Mouse (Mus musculus) heart, embryonic 16.5 days (tissue): ENCODE measurements around the gene Sgms1. TPM values are rescaled to one million over a fixed set of nuclear protein-coding genes. Genes with fewer than 3 reads are reported as not detected.

ENCODE experiments used
- ATAC-seq: fragments of 200-750 bp; cut with Nextera tagmentation; replicated peaks from 2 replicates; pipeline ENCODE4 v1.8.0; 2017; ENCODE audit warnings: moderate number of reproducible peaks; ENCODE audit not compliant: insufficient read depth, low FRiP score; ENCODE audit errors: extremely low read depth
- H3K27ac ChIP-seq: fragments of 300-500 bp; sonication (generic); 2 replicates; pipeline ENCODE4 v1.5.1; 2014; ENCODE audit warnings: mild to moderate bottlenecking, low read length, control low read depth, moderate library complexity
- H3K27me3 ChIP-seq: fragments of 300-500 bp; sonication (generic); 2 replicates; pipeline ENCODE4 v1.6.1; 2014; ENCODE audit warnings: low read length, mixed read lengths; ENCODE audit not compliant: control insufficient read depth, insufficient read depth
- H3K36me3 ChIP-seq: fragments of 300-500 bp; sonication (generic); 2 replicates; pipeline ENCODE4 v1.6.1; 2014; ENCODE audit not compliant: control insufficient read depth, insufficient read depth
- H3K4me1 ChIP-seq: fragments of 300-500 bp; sonication (generic); 2 replicates; pipeline ENCODE4 v1.6.1; 2014; ENCODE audit warnings: low read length, mixed read lengths; ENCODE audit not compliant: control insufficient read depth, insufficient read depth
- H3K4me2 ChIP-seq: fragments of 300-500 bp; sonication (generic); 2 replicates; pipeline ENCODE4 v1.6.1; 2014; ENCODE audit warnings: low read depth, mild to moderate bottlenecking, control low read depth, low read length
- H3K4me3 ChIP-seq: fragments of 300-500 bp; sonication (generic); 2 replicates; pipeline ENCODE4 v1.5.1; 2014; ENCODE audit warnings: mild to moderate bottlenecking, control low read depth, low read length
- H3K9ac ChIP-seq: fragments of 300-500 bp; sonication (generic); 2 replicates; pipeline ENCODE4 v1.6.1; 2014; ENCODE audit warnings: low read length, control low read depth
- H3K9me3 ChIP-seq: fragments of 300-500 bp; sonication (generic); replicated peaks from 2 replicates; pipeline ENCODE4 v1.6.1; 2016; ENCODE audit warnings: low read length; ENCODE audit not compliant: control insufficient read depth
- WGBS: fragments of 180-500 bp; shearing (Covaris S2); extraction: QIAGEN DNeasy Blood & Tissue Kit; methylation state at CpG from one replicate; pipeline ENCODE4 v1.1.7; 2014; 5-methylcytosine and 5-hydroxymethylcytosine counted together
- polyA plus RNA-seq: library from polyadenylated mRNA; unstranded; fragments of >200 nt; fragmentation: Nextera tagmentation; extraction: Ambion mirVana; gene quantifications from 2 replicates; pipeline ENCODE4 v1.2.1, GENCODE M21; 2015

The Sgms1 gene
- polyA plus RNA-seq, 1 experiment from 2014 or later: 40.1 TPM

DNA sequence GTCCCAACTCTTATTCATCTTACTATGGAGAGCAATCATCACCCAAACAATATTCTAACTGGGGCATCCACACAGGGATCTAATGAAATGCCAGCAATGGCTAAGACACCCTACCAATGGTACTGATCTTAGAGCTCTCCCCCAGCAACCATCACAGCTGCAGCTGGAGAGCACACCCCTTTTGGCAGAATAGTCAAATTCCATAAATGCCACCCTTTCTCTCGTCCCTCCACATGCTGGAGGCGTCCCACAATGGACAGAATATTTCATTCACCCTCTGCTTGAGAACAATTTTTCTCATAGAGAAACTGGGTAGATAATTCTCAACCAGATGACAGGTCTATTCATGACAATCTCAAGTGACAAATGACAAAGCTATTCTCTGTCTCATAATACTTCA, 48.4 kb downstream of the Sgms1 start:
- Histone ChIP-seq H3K9ac (no peak overlapping the region; the same call in 1 of the 2 replicates), H3K4me1 (peaks cover 64% of the 10 kb centered on the region), H3K36me3 (no peaks in the 10 kb centered on the region), H3K4me2 (peak overlapping the region; percentile 42; the same call in 1 of the 2 replicates), H3K27ac (peak overlapping the region; percentile 74), H3K9me3 (no peaks in the 10 kb centered on the region), H3K27me3 (no peaks in the 10 kb centered on the region), H3K4me3 (no peak overlapping the region)
- ATAC-seq: peak; percentile 47; the same call in 1 of the 2 replicates
- 10% methylated on average over 2 of the region's 2 CpGs for whole genome bisulfite sequencing

DNA sequence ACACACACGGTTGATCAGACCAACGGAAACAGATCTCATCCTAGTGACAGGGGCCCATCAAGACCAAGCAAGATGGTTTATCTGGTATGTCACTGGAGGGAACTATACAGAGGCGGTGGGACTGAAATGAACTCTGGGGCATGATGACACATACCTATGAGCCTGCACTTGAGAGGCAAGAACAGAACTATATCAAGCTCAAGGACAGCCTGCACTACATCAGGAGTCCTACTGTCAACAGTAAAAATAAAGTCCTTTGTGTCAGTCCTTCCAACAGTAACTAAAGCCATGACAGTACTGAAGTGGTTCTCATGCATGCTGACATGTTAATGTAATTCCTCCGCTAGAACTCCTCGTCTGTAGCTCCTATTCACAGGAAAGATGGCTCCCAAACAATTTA, 49.3 kb downstream of the Sgms1 start:
- no peak overlapping the region for H3K4me3 ChIP-seq
- no peak overlapping the region for H3K9ac ChIP-seq
- no peaks in the 10 kb centered on the region for H3K27me3 ChIP-seq
- H3K4me2 ChIP-seq: no peak overlapping the region
- H3K4me1 ChIP-seq: peaks cover 55% of the 10 kb centered on the region
- H3K9me3 ChIP-seq: no peaks in the 10 kb centered on the region
- 51% methylated on average over 5 of the region's 5 CpGs for WGBS
- H3K36me3 ChIP-seq: no peaks in the 10 kb centered on the region
- peak overlapping the region; percentile 74 for H3K27ac ChIP-seq
- peak; percentile 57; the same call in 1 of the 2 replicates for ATAC-seq

DNA sequence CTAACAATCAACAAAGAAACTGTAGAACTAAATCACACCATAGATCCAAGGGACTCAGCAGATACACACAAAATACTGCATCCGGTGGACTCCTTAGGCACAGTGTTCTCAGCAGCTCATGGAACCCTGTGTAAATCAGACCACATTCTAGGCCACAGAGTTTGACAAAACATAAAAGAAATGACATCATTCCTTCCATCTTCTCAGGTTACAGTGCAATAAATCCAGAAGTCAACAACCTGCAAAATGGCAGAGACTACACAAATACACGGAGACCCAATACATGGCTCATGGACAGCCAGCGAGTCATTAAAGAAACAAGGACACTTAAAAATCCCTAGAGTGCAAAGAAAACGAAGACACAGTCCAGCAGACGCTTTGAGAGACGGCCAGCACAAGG, 51.8 kb downstream of the Sgms1 start:
- Histone ChIP-seq H3K9ac (no peak overlapping the region), H3K27ac (peak overlapping the region; percentile 53), H3K4me2 (no peak overlapping the region), H3K9me3 (no peaks in the 10 kb centered on the region), H3K36me3 (no peaks in the 10 kb centered on the region), H3K27me3 (no peaks in the 10 kb centered on the region), H3K4me3 (no peak overlapping the region), H3K4me1 (peaks cover 33% of the 10 kb centered on the region)
- no peak for ATAC-seq
- WGBS: 57% methylated on average over 6 of the region's 6 CpGs

DNA sequence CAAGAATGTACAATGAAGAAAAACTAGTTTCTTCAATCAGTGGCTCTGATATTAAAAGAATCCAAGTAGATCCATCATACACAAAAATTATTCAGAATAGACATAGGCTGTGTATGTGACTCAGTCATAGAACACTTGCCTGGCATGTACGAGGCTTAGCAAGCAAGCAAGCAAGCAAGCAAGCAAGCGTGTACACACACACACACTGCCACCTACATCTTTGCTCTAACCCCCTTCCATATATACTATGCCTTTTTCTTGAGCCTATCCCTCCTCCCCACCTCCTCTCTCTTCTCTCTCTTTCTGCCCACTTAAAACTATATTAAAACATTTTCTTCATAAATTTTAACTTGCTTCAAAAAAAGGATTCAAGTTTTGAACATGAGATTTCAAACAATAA, 54.8 kb downstream of the Sgms1 start:
- Histone ChIP-seq H3K9ac (no peak overlapping the region), H3K4me1 (peaks cover 11% of the 10 kb centered on the region), H3K9me3 (no peaks in the 10 kb centered on the region), H3K36me3 (no peaks in the 10 kb centered on the region), H3K27me3 (no peaks in the 10 kb centered on the region), H3K4me2 (no peak overlapping the region), H3K27ac (no peak overlapping the region), H3K4me3 (no peak overlapping the region)
- ATAC-seq: no peak
- 93% methylated on average over 2 of the region's 2 CpGs for WGBS

DNA sequence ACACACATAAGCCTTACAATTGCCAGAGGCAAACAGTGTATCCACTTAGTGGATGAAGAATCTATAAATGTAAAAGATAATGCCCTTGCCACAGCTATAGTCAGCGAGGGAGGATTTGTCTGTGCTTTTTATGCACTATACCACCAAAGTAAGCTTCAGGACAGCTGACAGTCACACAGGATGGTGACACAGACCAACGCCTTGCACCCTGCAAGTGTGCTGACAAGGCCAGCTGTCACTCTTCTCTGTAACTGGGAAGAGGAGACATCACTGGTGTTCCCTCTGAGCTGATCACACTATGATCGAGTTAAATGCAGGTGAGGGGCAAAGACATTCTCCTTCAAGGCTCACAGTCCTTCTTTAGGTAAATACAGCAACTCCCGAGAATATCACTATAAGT, 56.0 kb downstream of the Sgms1 start:
- H3K4me2 ChIP-seq: no peak overlapping the region
- ATAC-seq: no peak

DNA sequence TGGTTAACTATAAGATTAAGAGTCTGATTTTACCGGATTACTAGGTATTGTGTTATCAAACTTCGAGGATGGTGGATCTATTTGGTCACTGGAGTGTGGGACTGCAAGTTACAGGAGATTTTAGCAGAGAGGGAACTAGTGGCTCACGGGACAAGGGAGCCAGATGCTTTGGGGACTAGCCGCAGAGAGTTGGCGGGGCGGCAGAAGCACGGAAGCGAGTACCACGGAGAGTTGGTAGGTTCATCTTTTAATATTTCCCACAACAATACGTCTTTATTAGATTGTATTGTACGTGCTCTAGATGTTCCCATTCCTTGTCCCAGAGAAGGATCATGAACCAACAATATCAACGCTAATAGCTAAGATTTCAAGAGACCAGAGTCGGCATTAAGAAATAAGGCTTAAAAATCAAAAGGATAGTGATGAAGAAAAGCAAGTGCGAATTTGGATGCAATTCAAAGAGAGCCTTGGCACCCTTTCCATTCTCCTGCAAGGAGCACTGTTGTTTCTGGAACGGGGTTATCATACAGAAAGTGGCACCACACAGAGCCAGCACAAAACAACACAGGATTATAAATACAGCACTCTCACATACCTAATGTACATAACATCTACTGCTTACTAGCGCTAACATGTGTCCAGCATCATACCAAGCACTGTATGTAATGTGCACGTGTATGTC, 56.6 kb downstream of the Sgms1 start:
- peaks cover 10% of the 10 kb centered on the region for H3K4me1 ChIP-seq
- H3K27me3 ChIP-seq: no peaks in the 10 kb centered on the region
- H3K4me2 ChIP-seq: no peak overlapping the region
- H3K27ac ChIP-seq: no peak overlapping the region
- no peaks in the 10 kb centered on the region for H3K36me3 ChIP-seq
- H3K9me3 ChIP-seq: no peaks in the 10 kb centered on the region
- H3K9ac ChIP-seq: no peak overlapping the region
- WGBS: 87% methylated on average over 17 of the region's 17 CpGs
- no peak for ATAC-seq
- no peak overlapping the region for H3K4me3 ChIP-seq

More for the DNA sequence above, 56.0 kb downstream of the Sgms1 start:
- Histone ChIP-seq H3K9me3 (no peaks in the 10 kb centered on the region), H3K4me3 (no peak overlapping the region), H3K27ac (no peak overlapping the region), H3K36me3 (no peaks in the 10 kb centered on the region), H3K4me1 (peaks cover 10% of the 10 kb centered on the region), H3K27me3 (no peaks in the 10 kb centered on the region), H3K9ac (no peak overlapping the region)
- WGBS: 67% methylated on average over 4 of the region's 4 CpGs

DNA sequence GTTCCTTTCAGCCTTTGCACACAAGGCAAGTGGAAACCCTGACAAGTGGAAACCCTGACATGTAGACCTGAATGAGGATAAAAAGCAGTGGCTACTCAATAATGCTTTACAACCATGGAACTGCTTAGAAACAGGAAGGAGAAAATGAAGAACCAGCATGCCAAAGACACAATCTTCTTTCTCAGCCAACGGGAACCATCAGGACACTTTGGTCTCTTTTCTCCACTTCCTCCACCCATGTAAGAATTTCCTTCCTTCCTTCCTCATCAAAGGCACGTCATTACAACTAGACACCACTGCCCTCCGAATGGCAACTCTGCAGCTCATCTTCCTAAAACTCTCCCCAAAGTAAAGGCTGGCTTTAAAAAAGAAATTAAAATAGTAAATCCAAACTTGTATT, 59.3 kb downstream of the Sgms1 start:
- H3K4me2 ChIP-seq: no peak overlapping the region
- H3K4me3 ChIP-seq: no peak overlapping the region
- peaks cover 16% of the 10 kb centered on the region for H3K4me1 ChIP-seq
- peak overlapping the region; percentile 28; the same call in 1 of the 2 replicates for H3K27ac ChIP-seq
- H3K9ac ChIP-seq: no peak overlapping the region
- H3K27me3 ChIP-seq: no peaks in the 10 kb centered on the region
- no peaks in the 10 kb centered on the region for H3K36me3 ChIP-seq
- 67% methylated on average over 3 of the region's 3 CpGs for WGBS
- ATAC-seq: no peak
- H3K9me3 ChIP-seq: no peaks in the 10 kb centered on the region

DNA sequence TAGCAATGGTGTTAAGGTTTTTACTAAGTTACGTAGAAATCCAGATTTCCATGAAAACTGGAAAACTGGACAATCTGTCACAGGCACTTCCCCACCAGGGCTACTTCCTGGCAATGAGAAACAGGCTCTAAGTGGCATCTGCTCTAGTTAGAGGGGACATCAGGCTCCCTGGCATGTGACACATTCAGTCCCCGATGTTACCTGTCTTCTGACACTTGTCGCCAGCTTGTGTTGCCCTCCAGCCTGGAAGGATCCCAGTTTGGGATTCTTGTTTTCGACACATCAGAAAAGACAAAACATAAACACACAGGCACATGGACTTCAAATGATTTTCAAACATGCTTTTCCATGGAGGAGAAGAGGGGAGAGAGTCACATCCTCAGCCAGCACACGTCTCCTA, 60.0 kb downstream of the Sgms1 start:
- no peaks in the 10 kb centered on the region for H3K9me3 ChIP-seq
- peaks cover 21% of the 10 kb centered on the region for H3K4me1 ChIP-seq
- H3K27me3 ChIP-seq: no peaks in the 10 kb centered on the region
- no peak overlapping the region for H3K27ac ChIP-seq
- no peak overlapping the region for H3K4me2 ChIP-seq
- WGBS: 74% methylated on average over 5 of the region's 5 CpGs
- no peak overlapping the region for H3K4me3 ChIP-seq
- H3K36me3 ChIP-seq: no peaks in the 10 kb centered on the region
- H3K9ac ChIP-seq: no peak overlapping the region
- ATAC-seq: no peak

DNA sequence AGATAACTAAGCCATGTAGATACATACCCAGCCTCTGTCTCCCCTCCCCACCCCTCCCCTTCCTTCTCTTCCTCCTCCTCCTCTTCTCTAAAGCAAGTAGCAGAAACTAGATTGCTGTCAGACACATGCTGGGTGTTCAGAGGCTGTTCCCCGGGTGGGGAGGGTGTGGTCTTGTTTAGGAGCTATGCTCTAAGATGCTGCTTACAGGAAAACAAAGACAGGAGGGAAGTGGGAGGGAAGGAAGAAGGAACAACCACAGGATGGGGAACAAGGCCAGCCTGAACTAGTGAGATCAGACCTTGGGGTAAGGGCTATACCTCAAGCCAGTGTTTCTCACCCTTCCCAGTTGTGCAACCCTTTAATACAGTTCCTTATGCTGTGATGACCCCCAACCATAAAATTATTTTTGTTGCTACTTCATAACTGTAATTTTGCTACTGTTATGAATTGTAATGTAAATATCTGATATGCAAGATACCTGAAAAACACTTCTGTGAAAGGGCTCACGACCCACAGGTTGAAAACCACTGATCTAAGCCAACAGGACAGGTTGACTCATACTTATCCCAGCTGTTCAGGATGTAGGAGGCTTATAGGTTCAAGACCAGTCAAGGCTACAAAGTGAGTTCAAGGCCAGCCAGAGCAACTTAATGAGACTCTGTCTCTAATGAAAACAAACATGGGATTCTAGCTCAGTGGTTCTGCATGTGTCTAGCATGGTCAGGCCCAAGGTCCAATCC, 61.3 kb downstream of the Sgms1 start:
- peaks cover 21% of the 10 kb centered on the region for H3K4me1 ChIP-seq
- no peak overlapping the region for H3K9ac ChIP-seq
- H3K27me3 ChIP-seq: no peaks in the 10 kb centered on the region
- no peak overlapping the region for H3K4me3 ChIP-seq
- no peak for ATAC-seq
- WGBS: 50% methylated on average over 2 of the region's 2 CpGs
- H3K4me2 ChIP-seq: no peak overlapping the region
- H3K27ac ChIP-seq: peak overlapping the region; percentile 21; the same call in 1 of the 2 replicates
- no peaks in the 10 kb centered on the region for H3K36me3 ChIP-seq
- H3K9me3 ChIP-seq: no peaks in the 10 kb centered on the region
